Mouse (Mus musculus) ES-E14 (cell line): Measurements from ENCODE around the gene Trp53.

ENCODE experiments used
- CHD2 ChIP-seq: IDR thresholded peaks from 2 replicates; pipeline ENCODE4 v1.6.1; 2014; ENCODE audit warnings: mild to moderate bottlenecking, low read depth, low read length, inconsistent platforms
- MAFK ChIP-seq: IDR thresholded peaks from 2 replicates; pipeline ENCODE4 v1.6.1; 2014; ENCODE audit warnings: mild to moderate bottlenecking, low read depth, low read length, inconsistent platforms; ENCODE audit not compliant: insufficient read depth
- ZC3H11A ChIP-seq: IDR thresholded peaks from 2 replicates; pipeline ENCODE4 v1.6.1; 2012; ENCODE audit warnings: low read depth, mild to moderate bottlenecking, inconsistent platforms, low read length, borderline replicate concordance
- ZNF384 ChIP-seq: IDR thresholded peaks from 2 replicates; pipeline ENCODE4 v1.6.1; 2012; ENCODE audit warnings: low read depth, low read length, inconsistent platforms

DNA sequence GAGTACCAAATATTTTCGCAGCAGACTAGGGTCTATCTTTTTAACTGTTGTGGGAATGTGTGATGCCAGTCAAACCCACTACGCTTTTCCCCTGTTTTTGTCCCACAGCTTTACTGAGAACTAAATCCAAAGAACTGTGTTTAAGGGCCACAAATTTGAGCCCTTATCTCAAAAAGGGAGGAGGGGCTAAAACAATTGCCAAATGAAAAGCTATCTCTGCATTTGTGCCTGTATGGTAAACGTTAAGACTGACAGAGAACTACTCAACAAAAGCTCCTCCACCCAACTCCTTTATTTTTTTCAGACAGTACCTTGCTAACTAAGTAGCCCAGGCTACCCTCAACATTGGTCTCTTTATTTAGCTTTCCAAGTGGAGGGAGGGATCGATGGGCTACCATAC lies 12.6 kb downstream of the Trp53 start:
- TF ChIP-seq ZC3H11A (no peak), ZNF384 (no peak), MAFK (no peak), CHD2 (no peak)
